Mouse (Mus musculus) liver, postnatal 0 days (tissue): ENCODE data around the gene Dnajc7.

Experiments
- CTCF ChIP-seq: sonication (generic); IDR thresholded peaks from 2 replicates; pipeline ENCODE4 v1.5.1; 2016; ENCODE audit warnings: antibody characterized with exemption, low read depth
- EP300 ChIP-seq: IDR thresholded peaks from 2 replicates; pipeline ENCODE4 v1.6.1; 2016; ENCODE audit warnings: antibody characterized with exemption, low read depth, mild to moderate bottlenecking

DNA sequence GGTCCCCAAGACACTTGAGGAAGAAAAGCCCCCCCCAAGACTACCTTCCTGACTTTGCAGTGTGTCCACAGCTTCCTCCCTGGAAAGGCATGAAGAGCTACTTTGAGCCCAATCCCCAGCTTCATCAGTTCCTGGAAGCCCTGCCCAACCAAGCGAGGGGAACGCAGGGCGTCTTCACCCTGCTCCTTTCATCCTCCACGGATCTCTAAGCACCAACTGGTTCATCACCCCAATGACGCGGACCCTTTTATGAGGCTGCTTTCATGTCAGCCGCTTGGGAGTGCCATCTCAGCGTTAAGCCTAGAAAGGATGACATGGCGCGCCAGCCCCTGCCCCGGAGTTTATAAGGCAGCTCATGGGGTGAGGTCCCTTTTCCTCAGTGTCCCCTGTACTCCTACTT lies at the start of gene Dnajc7:
- no peak for TF ChIP-seq CTCF
- no peak for TF ChIP-seq EP300
